Mouse (Mus musculus) testis, postnatal 10 days (tissue): Measurements from ENCODE around the gene Scaper.

Experiments
- DNase-seq: peaks from one replicate; pipeline ENCODE4 v3.0.0; 2021; ENCODE audit warnings: low spot score

The Scaper gene

GRCm38 (mm10) chr9:55937664-55938617 lies at the start of gene Scaper:
Gene Scaper (minus strand): TSS chr9:55938119.
- peak; percentile 94 for DNase-seq

GRCm38 (mm10) chr9:55946819-55947218 lies 8.9 kb upstream of the Scaper start:
- peak; percentile 58 for DNase-seq

- DNase-seq = no peak
These were observed 3.4 kb upstream of the Scaper start for GRCm38 (mm10) chr9:55941356-55941755.

GRCm38 (mm10) chr9:55938618-55938985 lies 683 bp upstream of the Scaper start:
- DNase-seq = no peak

- DNase-seq = peak; percentile 45
These were observed 675 bp downstream of the Scaper start for GRCm38 (mm10) chr9:55937224-55937663.

GRCm38 (mm10) chr9:55932482-55932881 lies 5.4 kb downstream of the Scaper start:
- no peak for DNase-seq

- no peak for DNase-seq
These were observed 19.3 kb downstream of the Scaper start for GRCm38 (mm10) chr9:55918579-55918978.

- DNase-seq = no peak
These were observed 21.2 kb downstream of the Scaper start for GRCm38 (mm10) chr9:55916751-55917150.

- no peak for DNase-seq
These were observed 26.4 kb downstream of the Scaper start for GRCm38 (mm10) chr9:55911481-55911880.

GRCm38 (mm10) chr9:55902964-55903363 lies 35.0 kb downstream of the Scaper start:
- DNase-seq = no peak

GRCm38 (mm10) chr9:55901588-55901987 lies 36.3 kb downstream of the Scaper start:
- no peak for DNase-seq

- DNase-seq = no peak
These were observed 37.4 kb downstream of the Scaper start for GRCm38 (mm10) chr9:55900531-55900930.

- no peak for DNase-seq
These were observed 59.9 kb downstream of the Scaper start for GRCm38 (mm10) chr9:55878066-55878465.

GRCm38 (mm10) chr9:55789442-55789841 lies 148.5 kb downstream of the Scaper start:
- DNase-seq = no peak

- DNase-seq = no peak
These were observed 225.9 kb downstream of the Scaper start for GRCm38 (mm10) chr9:55712016-55712415.

GRCm38 (mm10) chr9:55710553-55710952 lies 227.4 kb downstream of the Scaper start:
- no peak for DNase-seq

GRCm38 (mm10) chr9:55706603-55707002 lies 231.3 kb downstream of the Scaper start:
- no peak for DNase-seq

GRCm38 (mm10) chr9:55695307-55695706 lies 242.6 kb downstream of the Scaper start:
- DNase-seq = no peak

GRCm38 (mm10) chr9:55677099-55677498 lies 260.8 kb downstream of the Scaper start:
- no peak for DNase-seq

- no peak for DNase-seq
These were observed 291.5 kb downstream of the Scaper start for GRCm38 (mm10) chr9:55646444-55646843.

GRCm38 (mm10) chr9:55626990-55627389 lies 310.9 kb downstream of the Scaper start:
- no peak for DNase-seq

GRCm38 (mm10) chr9:55614711-55615110 lies 323.2 kb downstream of the Scaper start:
- DNase-seq = no peak

GRCm38 (mm10) chr9:55609751-55610150 lies 328.2 kb downstream of the Scaper start:
- no peak for DNase-seq
